Mouse (Mus musculus): ENCODE results near the gene Pltp.

GRCm38 (mm10) chr2:164823181-164823585 lies 34.3 kb downstream of the Pltp start:
- TF ChIP-seq CTCF (IDR thresholded peaks at IDR 0.05; ENCODE audit: extremely low read depth, insufficient read depth, insufficient read length, insufficient replicate concordance) (no peak), POLR2A (IDR thresholded peaks at IDR 0.05; ENCODE audit: low read depth, low read length) (no peak)

Measured in spleen, adult 2 months (tissue).